Mouse (Mus musculus) c-Kit-positive CD71-positive TER-119-negative erythroid progenitor cells, embryonic 14.5 days (primary cell): ENCODE data around the gene Gm20509.
"Not testable (repeated sequence)": the region's sequence is repeated elsewhere in the genome, so short reads cannot be mapped to it uniquely, and the experiment has no call there.

Experiments
- DNase-seq: peaks from one replicate; pipeline ENCODE4 v3.0.0-alpha.2; 2013; ENCODE audit warnings: low read depth

Gm20509 gene

GRCm38 (mm10) chr9:73102181-73102580 lies at the start of gene Gm20509:
Gm20509 (plus strand) TSS chr9:73102470.
- no peak for DNase-seq

- DNase-seq = no peak
Observed at GRCm38 (mm10) chr9:73055441-73055911, 46.8 kb upstream of the Gm20509 start.

DNA sequence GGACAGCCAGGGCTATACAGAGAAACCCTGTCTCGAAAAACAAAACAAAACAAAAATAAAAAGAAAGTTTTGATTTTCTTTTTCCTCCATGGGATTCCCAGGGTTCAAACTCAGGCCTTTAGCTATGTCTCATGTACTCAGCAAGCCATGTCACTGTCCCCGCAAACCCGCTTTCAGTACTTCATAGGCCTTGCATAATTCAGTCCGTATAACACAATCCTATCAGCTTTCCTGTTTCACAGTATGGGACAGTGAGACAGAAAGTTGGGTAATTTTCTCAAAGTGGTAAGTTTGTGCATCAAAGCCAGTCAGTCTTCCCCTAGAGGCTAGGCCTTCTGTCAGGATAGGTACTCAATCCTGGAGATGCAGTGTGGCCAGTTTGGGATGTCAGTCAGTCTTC lies 43.0 kb upstream of the Gm20509 start:
- no peak for DNase-seq

DNA sequence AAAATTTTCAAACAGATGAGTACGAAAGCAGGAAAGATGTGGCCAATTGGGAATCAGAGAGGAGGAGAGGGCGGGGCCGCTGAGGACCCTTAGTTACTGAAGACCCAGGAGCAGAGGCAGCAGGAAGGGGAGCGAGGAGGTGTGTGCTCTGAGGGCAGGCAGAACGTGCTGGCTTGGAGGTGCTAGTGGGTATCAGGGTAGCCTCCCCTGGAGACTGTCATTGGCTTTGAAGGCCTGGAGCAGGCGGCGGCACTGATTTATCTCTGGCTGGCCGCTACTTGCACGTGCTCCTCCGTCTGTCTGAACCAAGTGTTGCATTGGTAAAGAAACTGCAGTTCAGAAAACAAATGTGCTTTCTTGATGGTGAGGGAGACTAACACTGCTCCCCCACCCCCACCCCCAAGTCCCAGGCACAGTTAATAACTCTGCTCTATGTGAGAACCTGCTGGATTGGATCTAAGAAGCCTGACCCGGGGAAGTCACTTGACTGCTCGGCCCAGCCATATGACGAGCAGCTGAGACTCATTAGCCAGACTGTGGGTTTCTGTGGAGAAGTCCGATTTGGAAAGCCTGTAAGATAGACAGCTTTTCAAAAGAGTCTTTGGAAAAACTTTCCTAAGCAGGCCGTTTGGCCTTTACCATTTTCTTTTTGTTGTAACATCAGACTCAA lies 38.5 kb upstream of the Gm20509 start:
- DNase-seq = no peak

GRCm38 (mm10) chr9:73067086-73067485 lies 35.2 kb upstream of the Gm20509 start:
- DNase-seq = no peak

- DNase-seq = no peak
Observed at GRCm38 (mm10) chr9:73068230-73068679, 34.0 kb upstream of the Gm20509 start.

DNA sequence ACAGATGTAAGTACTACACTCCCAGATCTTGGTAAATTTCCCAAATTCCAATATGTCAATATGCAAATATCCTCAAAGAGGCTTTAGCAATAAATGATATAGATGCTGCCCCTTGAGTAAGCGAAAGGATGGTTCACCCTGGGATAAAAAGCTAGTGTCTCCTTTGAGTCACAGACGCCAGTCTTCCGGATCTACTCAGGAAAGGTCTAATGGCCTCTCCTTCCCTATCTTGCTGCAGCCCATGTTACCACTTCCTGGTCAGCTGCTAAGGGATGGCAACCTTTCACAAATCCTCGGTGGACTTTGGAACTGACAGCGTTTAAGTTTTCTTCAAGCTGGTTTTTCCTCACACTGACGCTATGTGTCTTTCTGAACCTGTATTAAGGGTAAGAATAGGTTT lies 33.6 kb upstream of the Gm20509 start:
- no peak for DNase-seq

DNA sequence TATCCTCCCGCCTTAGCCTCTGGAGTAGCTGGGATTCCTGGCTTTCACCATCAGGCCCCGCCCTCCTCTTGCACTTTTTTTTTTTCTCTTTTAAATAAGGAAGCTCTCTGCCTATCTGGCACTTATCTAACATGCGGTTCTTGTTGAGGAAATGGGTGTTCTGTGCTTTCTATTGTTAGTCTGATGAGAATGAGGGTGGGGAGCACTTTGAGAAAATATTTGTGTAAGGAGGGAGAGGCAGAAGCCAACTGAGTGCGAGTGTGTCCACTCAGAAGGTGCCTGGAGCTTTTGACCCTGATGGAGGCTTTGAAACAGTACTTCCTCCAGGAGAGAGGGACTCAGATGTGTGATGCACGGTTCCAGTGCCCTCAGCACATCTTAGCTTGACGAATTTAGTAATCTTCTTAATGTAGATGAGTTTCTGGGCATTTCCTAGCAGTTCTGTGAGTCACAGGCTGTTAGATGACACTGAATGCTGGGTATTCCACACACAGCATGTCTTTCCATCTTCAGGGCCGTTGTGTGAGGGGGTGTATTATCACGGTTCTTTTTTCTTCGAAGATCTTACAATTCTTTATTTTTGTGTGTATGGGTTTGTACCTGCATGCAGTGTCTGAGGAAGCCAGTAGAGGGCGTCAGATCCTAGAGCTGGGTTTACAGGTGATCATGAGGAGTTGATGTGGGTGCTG lies 31.2 kb upstream of the Gm20509 start:
- DNase-seq = no peak

- DNase-seq = no peak
Observed at GRCm38 (mm10) chr9:73072426-73072825, 29.8 kb upstream of the Gm20509 start.

- DNase-seq = no peak
Observed at GRCm38 (mm10) chr9:73073169-73073568, 29.1 kb upstream of the Gm20509 start.

GRCm38 (mm10) chr9:73079349-73079748 lies 22.9 kb upstream of the Gm20509 start:
- DNase-seq = not testable (repeated sequence)

- no peak for DNase-seq
Observed at GRCm38 (mm10) chr9:73079801-73080325, 22.4 kb upstream of the Gm20509 start.

DNA sequence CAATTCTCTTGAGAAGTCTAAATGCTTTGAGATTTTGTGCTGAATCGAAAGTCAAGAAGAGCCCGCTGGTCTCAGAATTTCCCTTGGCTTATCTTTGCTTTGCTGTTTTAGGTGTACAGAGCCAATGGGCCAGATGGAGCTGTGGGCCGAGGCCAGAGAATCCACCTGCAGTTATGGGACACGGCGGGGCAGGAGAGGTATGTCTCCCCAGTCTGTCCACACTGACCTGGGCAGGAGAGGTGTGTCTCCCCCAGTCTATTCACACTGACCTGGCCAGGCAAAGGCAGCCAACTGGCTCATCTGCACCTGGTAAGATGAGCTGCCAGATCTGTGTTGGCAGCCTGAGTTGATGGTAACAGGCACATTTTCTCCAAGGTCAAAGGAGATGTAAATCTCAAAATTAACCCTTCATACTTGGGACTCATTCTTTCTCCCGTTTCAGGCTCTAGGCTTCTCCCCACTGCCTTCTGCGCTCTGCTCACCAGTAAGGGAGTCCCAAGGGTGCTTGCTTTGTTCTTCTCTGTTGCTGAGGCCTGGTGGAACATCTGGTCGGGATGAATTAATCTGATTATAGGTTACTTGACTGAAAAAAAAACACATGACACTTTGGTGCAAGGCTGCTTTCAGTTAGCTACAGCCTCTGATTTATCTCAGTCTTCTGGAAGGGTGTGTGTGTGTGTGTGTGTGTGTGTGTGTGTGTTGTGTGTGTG lies 19.8 kb upstream of the Gm20509 start:
- no peak for DNase-seq

DNA sequence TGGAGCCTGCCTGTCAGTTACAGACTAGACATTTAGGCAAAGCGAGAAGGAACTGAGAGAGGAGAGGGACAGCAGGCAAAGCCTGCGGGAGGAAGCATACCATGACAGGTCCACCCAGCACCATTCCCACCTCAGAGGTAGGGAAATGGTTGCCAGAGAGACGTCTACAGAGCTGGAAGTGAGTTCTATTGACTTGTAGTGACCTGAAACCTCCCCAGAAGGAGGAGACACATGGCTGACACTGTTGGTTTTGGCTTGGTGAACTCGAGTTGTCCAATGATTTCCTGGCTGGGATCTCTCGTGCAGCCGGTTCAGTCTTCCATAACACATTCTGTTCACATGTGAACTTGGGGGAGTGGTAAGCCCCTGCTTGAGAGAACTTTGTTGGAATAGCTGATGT lies 18.3 kb upstream of the Gm20509 start:
- DNase-seq = no peak

GRCm38 (mm10) chr9:73085845-73086244 lies 16.4 kb upstream of the Gm20509 start:
- DNase-seq = no peak

DNA sequence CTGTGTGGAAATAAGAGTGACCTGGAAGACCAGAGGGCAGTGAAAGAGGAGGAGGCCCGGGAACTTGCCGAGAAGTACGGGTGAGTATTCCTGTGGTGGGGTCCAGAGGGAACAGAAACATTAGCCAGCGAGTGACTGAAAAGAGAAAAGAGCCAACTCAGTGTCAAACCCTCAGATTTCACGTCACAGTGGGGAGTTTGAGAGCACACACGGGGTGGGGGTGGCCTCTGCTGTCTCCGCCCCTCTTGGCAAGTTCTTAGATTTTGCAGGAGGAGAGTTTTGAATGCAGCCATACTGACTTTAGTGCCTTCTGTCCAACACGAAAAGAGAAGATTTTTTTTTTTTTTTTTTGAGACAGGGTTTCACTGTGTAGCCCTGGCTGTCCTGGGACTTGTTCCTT lies 15.1 kb upstream of the Gm20509 start:
- DNase-seq = no peak

GRCm38 (mm10) chr9:73087581-73087980 lies 14.7 kb upstream of the Gm20509 start:
- no peak for DNase-seq

DNA sequence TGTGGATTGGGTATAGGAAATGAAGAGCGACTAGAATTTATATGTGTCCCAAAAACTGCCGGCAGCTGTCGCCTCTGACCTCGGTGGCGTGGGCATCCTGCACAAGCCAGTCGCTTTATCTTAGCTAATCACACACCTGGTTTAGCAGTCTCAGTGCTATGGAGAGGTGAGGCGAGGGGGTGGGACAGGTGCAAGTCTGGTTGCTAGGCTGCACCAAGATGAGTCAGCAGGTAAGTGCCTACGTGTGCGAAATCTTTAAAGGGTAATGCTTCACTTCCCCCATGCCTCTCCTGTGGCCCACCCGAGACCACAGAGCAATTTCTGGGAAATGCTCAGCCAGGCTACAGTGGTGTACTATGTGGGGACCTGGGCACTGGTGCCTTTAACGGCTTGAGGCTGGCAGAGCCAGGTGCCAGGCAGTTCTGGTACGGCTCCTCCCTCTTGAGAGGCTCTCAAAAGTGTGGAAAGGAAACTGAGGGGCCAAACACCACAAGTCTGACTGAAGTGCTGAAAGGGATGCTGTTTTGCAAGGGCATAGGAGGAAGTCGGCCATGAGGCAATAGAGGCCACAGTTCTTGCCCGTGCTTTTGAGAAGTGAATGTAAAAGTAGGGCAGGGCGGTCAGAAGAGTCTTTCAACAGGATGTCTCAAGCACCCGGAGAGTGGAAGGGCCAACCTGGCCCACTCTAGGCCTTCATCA lies 12.9 kb upstream of the Gm20509 start:
- no peak for DNase-seq

GRCm38 (mm10) chr9:73090121-73090520 lies 12.1 kb upstream of the Gm20509 start:
- DNase-seq = no peak

DNA sequence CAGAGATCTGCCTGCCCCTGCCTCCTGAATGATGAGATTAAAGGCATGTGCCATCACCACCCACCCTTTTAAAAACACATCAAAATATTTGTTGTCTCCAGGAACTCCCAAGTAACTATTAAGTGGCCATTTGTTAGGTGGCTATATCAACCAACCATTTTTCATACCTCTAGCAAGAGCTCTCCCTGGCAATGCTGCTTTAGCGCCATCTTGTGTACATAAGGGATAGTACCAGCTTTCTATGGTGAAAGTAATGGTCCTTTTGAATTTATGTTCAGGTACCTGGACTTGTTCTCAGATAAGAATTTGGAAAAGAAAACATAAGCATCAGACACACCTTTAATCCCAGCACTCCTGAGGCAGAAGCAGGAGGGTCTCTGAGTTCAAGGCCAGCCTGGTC lies 10.5 kb upstream of the Gm20509 start:
- DNase-seq = peak; percentile 40

DNA sequence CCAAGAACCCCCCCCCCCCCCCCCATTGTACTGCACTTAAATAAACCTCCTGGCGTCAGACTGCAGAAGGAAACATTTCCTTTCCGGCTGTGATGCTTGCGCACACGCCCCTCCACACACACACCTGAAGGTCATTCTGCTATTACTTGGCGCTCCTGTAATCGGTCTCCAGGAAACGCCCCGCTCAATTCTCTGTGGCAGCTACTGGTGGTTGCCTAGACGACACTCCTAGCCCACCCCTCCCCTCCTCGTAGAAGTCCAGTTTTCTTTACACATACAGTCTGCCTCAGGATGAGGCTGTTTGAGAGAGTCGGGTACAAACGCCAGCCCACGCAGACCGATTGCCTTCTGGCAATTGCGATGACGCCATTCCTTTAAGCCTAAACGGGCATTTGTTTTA lies 7.7 kb upstream of the Gm20509 start:
- DNase-seq = no peak

- no peak for DNase-seq
Observed at GRCm38 (mm10) chr9:73097898-73098297, 4.4 kb upstream of the Gm20509 start.
